Mouse (Mus musculus) liver, embryonic 16.5 days (tissue): ENCODE measurements around the gene Doc2g. TPM values are rescaled to one million over a fixed set of nuclear protein-coding genes. Genes with fewer than 3 reads are reported as not detected.
A peak's percentile ranks its signal among the peaks of the same experiment; 100 is the strongest.
"Not testable (repeated sequence)": the region's sequence is repeated elsewhere in the genome, so short reads cannot be mapped to it uniquely, and the experiment has no call there.

Experiments
- ATAC-seq: fragments of 200-750 bp; cut with Nextera tagmentation; 2 replicates; pipeline ENCODE4 v1.8.0; 2017; ENCODE audit warnings: low read depth, mild to moderate bottlenecking, moderate number of reproducible peaks, moderate library complexity
- H3K27ac ChIP-seq: fragments of 300-500 bp; sonication (generic); 2 replicates; pipeline ENCODE4 v1.5.1; 2014; ENCODE audit warnings: mild to moderate bottlenecking, low read length
- H3K27me3 ChIP-seq: fragments of 300-500 bp; sonication (generic); 2 replicates; pipeline ENCODE4 v1.6.1; 2014; ENCODE audit warnings: low read depth, low read length, mixed read lengths; ENCODE audit not compliant: control insufficient read depth, insufficient read depth
- H3K36me3 ChIP-seq: fragments of 300-500 bp; sonication (generic); 2 replicates; pipeline ENCODE4 v1.6.1; 2014; ENCODE audit warnings: mild to moderate bottlenecking; ENCODE audit not compliant: control insufficient read depth, insufficient read depth
- H3K4me1 ChIP-seq: fragments of 300-500 bp; sonication (generic); 2 replicates; pipeline ENCODE4 v1.6.1; 2014; ENCODE audit warnings: low read depth, low read length, mixed read lengths; ENCODE audit not compliant: control insufficient read depth
- H3K4me2 ChIP-seq: fragments of 300-500 bp; sonication (generic); 2 replicates; pipeline ENCODE4 v1.6.1; 2014; ENCODE audit warnings: low read depth, low read length, mixed read lengths
- H3K4me3 ChIP-seq: fragments of 300-500 bp; sonication (generic); 2 replicates; pipeline ENCODE4 v1.5.1; 2014; ENCODE audit warnings: low read depth, mild to moderate bottlenecking, low read length
- H3K9ac ChIP-seq: fragments of 300-500 bp; sonication (generic); 2 replicates; pipeline ENCODE4 v1.6.1; 2014; ENCODE audit warnings: low read depth, low read length
- H3K9me3 ChIP-seq: fragments of 300-500 bp; sonication (generic); replicated peaks from 2 replicates; pipeline ENCODE4 v1.6.1; 2016; ENCODE audit warnings: low read length; ENCODE audit not compliant: control insufficient read depth
- WGBS: fragments of 180-500 bp; shearing (Covaris S2); extraction: QIAGEN DNeasy Blood & Tissue Kit; methylation state at CpG from one replicate; pipeline ENCODE4 v1.1.7; 2014; ENCODE audit not compliant: insufficient replicate concordance; 5-methylcytosine and 5-hydroxymethylcytosine counted together
- polyA plus RNA-seq: library from polyadenylated mRNA; unstranded; fragments of >200 nt; fragmentation: Nextera tagmentation; extraction: Ambion mirVana; gene quantifications from 2 replicates; pipeline ENCODE4 v1.2.1, GENCODE M21; 2015

Gene Doc2g
- polyA plus RNA-seq, 1 experiment from 2014 or later, result 0.42 TPM

- no peak overlapping the region for H3K27ac ChIP-seq
- H3K4me3 ChIP-seq, result no peak overlapping the region
- peak; percentile 16; the same call in 1 of the 2 replicates for ATAC-seq
- H3K27me3 ChIP-seq, result no peaks in the 10 kb centered on the region
- no peaks in the 10 kb centered on the region; the same call in 1 of the 2 replicates for H3K4me1 ChIP-seq
- WGBS, result 57% methylated on average over 4 of the region's 4 CpGs
- H3K9me3 ChIP-seq, result no peaks in the 10 kb centered on the region
- no peaks in the 10 kb centered on the region for H3K36me3 ChIP-seq
- H3K9ac ChIP-seq, result no peak overlapping the region
- no peak overlapping the region for H3K4me2 ChIP-seq
Measured at GRCm38 (mm10) chr19:3964030-3964429, 39.1 kb upstream of the Doc2g start.

GRCm38 (mm10) chr19:3966330-3967075, 36.6 kb upstream of the Doc2g start:
- no peaks in the 10 kb centered on the region; the same call in 1 of the 2 replicates for H3K4me1 ChIP-seq
- 58% methylated on average over 11 of the region's 11 CpGs for WGBS
- H3K4me2 ChIP-seq, result no peak overlapping the region
- no peaks in the 10 kb centered on the region for H3K36me3 ChIP-seq
- no peak overlapping the region for H3K4me3 ChIP-seq
- no peaks in the 10 kb centered on the region for H3K27me3 ChIP-seq
- H3K9ac ChIP-seq, result no peak overlapping the region
- no peak for ATAC-seq
- no peaks in the 10 kb centered on the region for H3K9me3 ChIP-seq
- no peak overlapping the region for H3K27ac ChIP-seq

- ATAC-seq, result no peak
- no peak overlapping the region for H3K27ac ChIP-seq
- no peaks in the 10 kb centered on the region for H3K9me3 ChIP-seq
- H3K4me1 ChIP-seq, result peaks cover 4% of the 10 kb centered on the region; the same call in 1 of the 2 replicates
- H3K4me3 ChIP-seq, result no peak overlapping the region
- no peaks in the 10 kb centered on the region for H3K27me3 ChIP-seq
- no peaks in the 10 kb centered on the region for H3K36me3 ChIP-seq
- H3K4me2 ChIP-seq, result no peak overlapping the region
- WGBS, result 31% methylated on average over 3 of the region's 3 CpGs
- H3K9ac ChIP-seq, result no peak overlapping the region
Measured at GRCm38 (mm10) chr19:3967258-3967657, 35.9 kb upstream of the Doc2g start.

- peak; percentile 68 for ATAC-seq
- no peaks in the 10 kb centered on the region for H3K27me3 ChIP-seq
- WGBS, result 35% methylated on average over 9 of the region's 9 CpGs
- no peak within 1 kb of the TSS for H3K4me2 ChIP-seq
- H3K4me1 ChIP-seq, result peaks cover 10% of the 10 kb centered on the region; the same call in 1 of the 2 replicates
- H3K36me3 ChIP-seq, result no peaks in the 10 kb centered on the region
- H3K4me3 ChIP-seq, result no peak within 1 kb of the TSS
- no peaks in the 10 kb centered on the region for H3K9me3 ChIP-seq
- no peak within 1 kb of the TSS for H3K9ac ChIP-seq
- no peak within 1 kb of the TSS for H3K27ac ChIP-seq
Measured at GRCm38 (mm10) chr19:3972229-3972628, 30.9 kb upstream of the Doc2g start, which contains the start of gene Aldh3b2. Gene Aldh3b2, plus strand, starts transcription at chr19:3972328.

- ATAC-seq, result not testable (repeated sequence)
- 72% methylated on average over 6 of the region's 6 CpGs for WGBS
Measured at GRCm38 (mm10) chr19:3974608-3975007, 28.5 kb upstream of the Doc2g start.

GRCm38 (mm10) chr19:3975866-3976265, 27.2 kb upstream of the Doc2g start:
- no peaks in the 10 kb centered on the region for H3K27me3 ChIP-seq
- WGBS, result 56% methylated on average over 2 of the region's 2 CpGs
- ATAC-seq, result no peak
- no peak overlapping the region for H3K4me2 ChIP-seq
- H3K4me1 ChIP-seq, result peaks cover 10% of the 10 kb centered on the region; the same call in 1 of the 2 replicates
- H3K27ac ChIP-seq, result no peak overlapping the region
- H3K9ac ChIP-seq, result no peak overlapping the region
- no peaks in the 10 kb centered on the region for H3K36me3 ChIP-seq
- no peak overlapping the region for H3K4me3 ChIP-seq
- no peaks in the 10 kb centered on the region for H3K9me3 ChIP-seq

More at GRCm38 (mm10) chr19:3974608-3975007, 28.5 kb upstream of the Doc2g start:
- H3K4me2 ChIP-seq, H3K36me3 ChIP-seq, H3K4me1 ChIP-seq, H3K9ac ChIP-seq, H3K9me3 ChIP-seq, H3K27ac ChIP-seq, H3K27me3 ChIP-seq, H3K4me3 ChIP-seq: not testable (repeated sequence)

GRCm38 (mm10) chr19:3980309-3980708, 22.8 kb upstream of the Doc2g start:
- Histone ChIP-seq H3K9ac (no peak overlapping the region), H3K4me1 (peaks cover 5% of the 10 kb centered on the region), H3K27ac (no peak overlapping the region), H3K4me3 (no peak overlapping the region), H3K27me3 (no peaks in the 10 kb centered on the region), H3K4me2 (no peak overlapping the region), H3K36me3 (no peaks in the 10 kb centered on the region), H3K9me3 (no peaks in the 10 kb centered on the region)
- 14% methylated on average over 4 of the region's 4 CpGs for WGBS
- peak; percentile 40; the same call in 1 of the 2 replicates for ATAC-seq

- Histone ChIP-seq H3K36me3 (no peaks in the 10 kb centered on the region), H3K27me3 (no peaks in the 10 kb centered on the region), H3K9ac (no peak overlapping the region), H3K4me1 (peaks cover 11% of the 10 kb centered on the region), H3K9me3 (no peaks in the 10 kb centered on the region), H3K4me2 (no peak overlapping the region), H3K4me3 (no peak overlapping the region), H3K27ac (no peak overlapping the region)
- no peak for ATAC-seq
- WGBS, result 68% methylated on average over 9 of the region's 9 CpGs
Measured at GRCm38 (mm10) chr19:3980917-3981316, 22.2 kb upstream of the Doc2g start.

- WGBS, result 61% methylated on average over 9 of the region's 9 CpGs
- Histone ChIP-seq H3K4me1 (peaks cover 25% of the 10 kb centered on the region), H3K9ac (no peak overlapping the region), H3K4me2 (no peak overlapping the region), H3K36me3 (no peaks in the 10 kb centered on the region), H3K9me3 (no peaks in the 10 kb centered on the region), H3K4me3 (no peak overlapping the region), H3K27me3 (no peaks in the 10 kb centered on the region), H3K27ac (no peak overlapping the region)
- ATAC-seq, result no peak
Measured at GRCm38 (mm10) chr19:3983527-3984200, 19.4 kb upstream of the Doc2g start.
